Mouse (Mus musculus): ENCODE measurements around the gene Apba3. TPM values are rescaled to one million over a fixed set of nuclear protein-coding genes. Genes with fewer than 3 reads are reported as not detected.

The Apba3 gene
- polyA plus RNA-seq, 1 experiment from 2014 or later: 55.5 TPM

DNA sequence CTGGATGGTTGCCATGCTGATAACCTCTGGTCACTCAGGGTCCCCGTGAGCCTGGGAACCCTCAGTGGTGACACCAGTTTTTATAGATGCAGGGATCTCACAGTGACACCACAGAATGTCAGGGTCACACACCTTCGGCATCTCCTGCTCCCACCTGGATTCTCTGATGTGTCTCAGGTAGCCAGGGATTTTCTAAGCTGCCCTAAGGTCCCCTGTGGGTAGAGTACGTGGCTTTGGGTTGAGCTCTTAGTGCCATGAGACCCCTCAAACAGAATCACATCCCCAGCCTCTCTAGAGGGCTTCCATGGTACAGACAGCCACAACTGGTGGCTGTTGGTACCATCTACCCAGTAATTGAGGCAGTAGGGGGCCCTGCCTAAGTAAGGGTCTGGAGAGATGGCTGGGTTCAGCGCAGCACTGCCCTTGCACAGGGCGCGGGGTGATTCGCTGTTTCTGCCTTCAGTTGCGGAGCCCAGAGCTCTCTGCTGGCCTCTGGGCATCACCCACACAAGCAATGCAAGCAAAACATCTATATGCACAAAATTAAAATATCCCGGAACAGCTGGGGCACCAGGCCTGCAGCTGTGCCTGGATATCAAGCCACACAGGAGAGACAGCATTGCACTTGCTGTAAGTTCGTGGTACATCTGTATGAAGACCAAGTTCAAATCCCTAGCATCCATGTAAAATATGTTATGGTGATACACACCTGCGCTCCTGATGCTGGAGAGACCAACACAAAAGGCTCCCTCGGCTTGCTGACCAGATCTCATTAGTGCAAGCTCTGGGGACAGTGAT is 30.1 kb upstream of the Apba3 start:
- no peak for DNase-seq (ENCODE audit: low spot score)
- peaks cover 65% of the 10 kb centered on the region for H3K27me3 ChIP-seq (ENCODE audit: low read depth, poor library complexity, severe bottlenecking)
- H3K27ac ChIP-seq (replicated peaks): no peak overlapping the region
- H3K36me3 ChIP-seq: no peaks in the 10 kb centered on the region
- H3K9me3 ChIP-seq (replicated peaks): no peaks in the 10 kb centered on the region
- WGBS: 92% methylated on average over 12 of the region's 12 CpGs
- H3K4me1 ChIP-seq: peaks cover 45% of the 10 kb centered on the region
- no peak overlapping the region for H3K4me3 ChIP-seq

DNA sequence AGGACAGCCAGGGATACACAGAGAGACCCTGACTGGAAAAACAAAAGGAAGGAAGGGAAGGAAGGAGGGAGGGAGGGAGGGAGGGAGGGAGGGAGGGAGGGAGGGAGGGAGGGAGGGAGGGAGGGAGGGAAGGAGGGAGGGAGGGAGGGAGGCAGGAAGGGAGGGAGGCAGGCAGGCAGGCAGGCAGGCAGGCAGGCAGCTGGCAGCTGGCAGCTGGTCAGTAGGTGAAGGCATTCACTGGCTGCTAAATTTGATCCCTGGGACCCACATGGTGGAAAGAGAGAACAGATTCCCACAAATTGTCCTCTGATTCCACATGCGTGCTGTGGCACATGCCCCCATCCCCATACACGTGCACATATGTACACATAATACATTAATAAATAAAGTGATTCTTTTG is 28.1 kb upstream of the Apba3 start:
- no peaks in the 10 kb centered on the region for H3K36me3 ChIP-seq
- H3K27me3 ChIP-seq (ENCODE audit: low read depth, poor library complexity, severe bottlenecking): peaks cover 71% of the 10 kb centered on the region
- no peak overlapping the region for H3K4me3 ChIP-seq
- DNase-seq (ENCODE audit: low spot score): no peak
- 78% methylated on average over 2 of the region's 2 CpGs for WGBS
- peaks cover 34% of the 10 kb centered on the region for H3K4me1 ChIP-seq
- H3K9me3 ChIP-seq (replicated peaks): no peaks in the 10 kb centered on the region
- H3K27ac ChIP-seq (replicated peaks): no peak overlapping the region

DNA sequence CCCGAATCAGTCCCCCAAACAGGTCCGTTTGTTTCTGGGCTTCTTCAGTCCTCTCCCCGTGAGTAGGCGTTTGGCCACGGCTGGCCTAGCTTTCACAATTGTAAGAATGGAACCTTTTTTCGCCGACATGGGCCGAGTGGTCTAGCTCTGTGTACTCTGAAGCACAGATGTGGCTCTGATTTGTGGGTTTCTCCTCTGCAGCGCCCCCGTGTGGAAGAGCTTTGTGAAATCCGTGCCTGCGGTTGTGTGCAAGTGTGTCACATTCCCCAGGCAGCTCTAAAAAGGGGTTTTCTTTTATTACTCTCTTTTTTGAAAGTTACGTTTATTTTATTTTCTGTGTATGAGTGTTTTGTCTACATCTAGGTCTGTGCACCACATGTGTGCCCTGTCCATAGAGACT is 25.9 kb upstream of the Apba3 start:
- peak; percentile 72 for DNase-seq (ENCODE audit: low spot score)
- Histone ChIP-seq H3K27me3 (ENCODE audit: low read depth, poor library complexity, severe bottlenecking) (peaks cover 91% of the 10 kb centered on the region), H3K36me3 (no peaks in the 10 kb centered on the region), H3K4me3 (no peak overlapping the region), H3K4me1 (peaks cover 41% of the 10 kb centered on the region), H3K27ac (replicated peaks) (no peak overlapping the region), H3K9me3 (replicated peaks) (no peaks in the 10 kb centered on the region)
- 22% methylated on average over 13 of the region's 13 CpGs for WGBS

DNA sequence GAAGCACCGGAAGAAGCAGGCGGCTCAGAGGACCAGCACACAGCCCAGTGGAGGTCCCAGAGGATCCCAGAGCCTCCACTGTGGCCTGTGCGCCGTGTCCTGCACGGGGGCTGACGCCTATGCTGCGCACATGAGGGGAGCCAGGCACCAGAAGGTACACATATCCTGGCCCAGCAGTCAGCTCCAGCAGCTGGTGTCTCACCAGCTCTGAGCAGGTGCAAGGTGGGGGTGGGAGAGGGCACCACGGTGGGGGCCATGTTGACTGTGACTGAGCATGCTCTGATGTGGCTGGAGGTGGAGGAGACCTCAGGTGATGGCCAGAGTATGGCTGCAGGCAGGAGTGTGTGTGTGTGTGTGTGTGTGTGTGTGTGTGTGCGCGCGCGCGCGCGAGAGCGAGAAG is 24.7 kb upstream of the Apba3 start:
- WGBS: 88% methylated on average over 16 of the region's 16 CpGs
- Histone ChIP-seq H3K27me3 (ENCODE audit: low read depth, poor library complexity, severe bottlenecking) (peaks cover 93% of the 10 kb centered on the region), H3K36me3 (no peaks in the 10 kb centered on the region)

DNA sequence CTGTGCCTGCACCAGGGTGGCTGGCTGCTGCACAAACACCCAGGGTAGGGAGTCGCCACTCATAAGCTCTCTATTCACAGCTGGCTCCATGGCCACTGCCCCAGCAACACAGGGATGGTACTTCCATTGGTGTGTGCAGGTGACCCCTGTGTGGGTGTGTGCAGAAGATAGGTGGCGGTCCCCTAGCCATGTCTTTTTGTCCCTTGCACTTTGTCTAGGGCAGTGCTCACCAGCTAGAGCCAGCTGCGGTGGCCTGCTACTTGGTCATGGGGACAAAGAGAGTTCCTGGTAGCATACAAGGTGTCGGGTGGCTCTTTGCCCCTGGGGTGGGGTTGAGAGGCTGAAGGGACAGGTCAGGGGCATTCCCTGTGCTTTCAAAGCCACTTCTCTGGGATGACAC is 22.6 kb upstream of the Apba3 start:
- Histone ChIP-seq H3K27me3 (ENCODE audit: low read depth, poor library complexity, severe bottlenecking) (peaks cover 93% of the 10 kb centered on the region), H3K4me3 (no peak overlapping the region), H3K9me3 (replicated peaks) (no peaks in the 10 kb centered on the region), H3K36me3 (no peaks in the 10 kb centered on the region), H3K4me1 (peaks cover 32% of the 10 kb centered on the region), H3K27ac (replicated peaks) (no peak overlapping the region)
- 84% methylated on average over 4 of the region's 4 CpGs for WGBS
- DNase-seq (ENCODE audit: low spot score): no peak

More for the DNA sequence above, 24.7 kb upstream of the Apba3 start:
- Histone ChIP-seq H3K27ac (replicated peaks) (no peak overlapping the region), H3K4me3 (no peak overlapping the region), H3K9me3 (replicated peaks) (no peaks in the 10 kb centered on the region), H3K4me1 (peaks cover 45% of the 10 kb centered on the region)
- no peak for DNase-seq (ENCODE audit: low spot score)

DNA sequence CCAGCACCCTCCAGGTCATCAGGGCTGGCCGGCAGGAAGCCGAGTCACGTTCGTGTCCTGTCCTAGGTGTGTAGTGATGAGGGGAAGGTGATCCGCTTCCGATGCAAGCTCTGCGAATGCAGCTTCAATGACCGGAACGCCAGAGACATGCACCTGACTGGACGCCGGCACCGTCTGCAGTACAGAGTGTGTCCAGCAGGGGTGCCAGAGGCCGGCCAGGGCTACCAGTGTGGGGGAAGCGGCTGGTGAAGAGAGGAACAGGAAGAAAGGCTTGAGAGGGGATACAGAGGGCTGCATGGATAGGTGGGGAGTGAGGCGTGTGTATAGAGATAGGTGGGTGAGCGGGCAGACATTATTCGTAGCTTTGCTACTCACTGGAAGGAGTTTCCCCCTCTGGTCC is 22.2 kb upstream of the Apba3 start:
- H3K4me3 ChIP-seq: 0 out of 2 replicates have a peak overlapping the region, but pooled peaks have one; percentile 15
- H3K36me3 ChIP-seq: no peaks in the 10 kb centered on the region
- H3K27ac ChIP-seq (replicated peaks): peak overlapping the region; percentile 39; the same call in 1 of the 2 replicates
- H3K9me3 ChIP-seq (replicated peaks): no peaks in the 10 kb centered on the region
- peak; percentile 84 for DNase-seq (ENCODE audit: low spot score)
- 10% methylated on average over 17 of the region's 17 CpGs for WGBS
- peaks cover 93% of the 10 kb centered on the region for H3K27me3 ChIP-seq (ENCODE audit: low read depth, poor library complexity, severe bottlenecking)
- H3K4me1 ChIP-seq: peaks cover 27% of the 10 kb centered on the region

DNA sequence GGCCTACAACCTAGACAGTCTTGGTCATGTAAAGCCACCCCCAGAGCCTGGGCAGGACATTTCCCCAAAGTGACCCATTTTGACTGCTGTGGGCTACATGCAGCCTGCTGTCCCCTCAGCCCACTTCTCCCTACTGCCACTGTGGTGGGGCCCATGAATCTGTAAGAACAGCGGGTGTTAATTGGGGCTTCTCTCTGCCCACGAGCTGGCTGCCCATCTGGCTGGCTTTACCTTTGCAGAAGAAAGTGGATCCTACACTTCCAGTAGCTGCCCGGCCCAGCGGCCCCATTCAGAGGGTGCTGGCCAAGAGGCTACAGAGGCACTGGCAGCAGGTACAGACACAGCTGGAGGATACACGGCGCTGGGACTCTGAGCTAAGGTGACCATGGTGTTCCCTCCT is 21.6 kb upstream of the Apba3 start:
- DNase-seq (ENCODE audit: low spot score): no peak
- Histone ChIP-seq H3K4me3 (no peak overlapping the region), H3K4me1 (peaks cover 26% of the 10 kb centered on the region), H3K27ac (replicated peaks) (peak overlapping the region; percentile 39; the same call in 1 of the 2 replicates), H3K27me3 (ENCODE audit: low read depth, poor library complexity, severe bottlenecking) (peaks cover 93% of the 10 kb centered on the region), H3K36me3 (no peaks in the 10 kb centered on the region), H3K9me3 (replicated peaks) (no peaks in the 10 kb centered on the region)
- WGBS: 89% methylated on average over 6 of the region's 6 CpGs

DNA sequence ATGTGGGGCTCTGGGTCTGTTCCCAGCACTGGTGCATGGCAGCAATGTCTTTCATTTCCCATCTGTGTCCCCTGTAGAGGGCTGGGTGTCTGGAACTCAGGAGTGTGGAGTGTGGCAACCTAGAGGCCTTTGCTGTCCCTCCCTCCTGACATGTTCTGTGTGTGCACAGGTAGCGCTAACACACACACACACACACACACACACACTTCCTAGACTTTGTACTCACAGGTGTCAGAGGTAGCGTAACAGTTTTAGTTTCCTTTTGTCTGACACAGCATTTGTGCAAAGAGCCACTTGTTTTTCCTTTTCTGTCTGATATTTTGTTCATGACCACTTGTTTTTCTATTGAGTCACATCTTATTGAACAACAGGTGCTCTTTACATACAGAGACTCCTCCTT is 19.0 kb upstream of the Apba3 start:
- H3K27me3 ChIP-seq (ENCODE audit: low read depth, poor library complexity, severe bottlenecking): peaks cover 93% of the 10 kb centered on the region
- H3K27ac ChIP-seq (replicated peaks): no peak overlapping the region
- 98% methylated on average over 2 of the region's 2 CpGs for WGBS
- peaks cover 39% of the 10 kb centered on the region for H3K4me1 ChIP-seq
- no peak overlapping the region for H3K4me3 ChIP-seq
- no peaks in the 10 kb centered on the region for H3K9me3 ChIP-seq (replicated peaks)
- DNase-seq (ENCODE audit: low spot score): no peak
- no peaks in the 10 kb centered on the region; the same call in 1 of the 2 replicates for H3K36me3 ChIP-seq

DNA sequence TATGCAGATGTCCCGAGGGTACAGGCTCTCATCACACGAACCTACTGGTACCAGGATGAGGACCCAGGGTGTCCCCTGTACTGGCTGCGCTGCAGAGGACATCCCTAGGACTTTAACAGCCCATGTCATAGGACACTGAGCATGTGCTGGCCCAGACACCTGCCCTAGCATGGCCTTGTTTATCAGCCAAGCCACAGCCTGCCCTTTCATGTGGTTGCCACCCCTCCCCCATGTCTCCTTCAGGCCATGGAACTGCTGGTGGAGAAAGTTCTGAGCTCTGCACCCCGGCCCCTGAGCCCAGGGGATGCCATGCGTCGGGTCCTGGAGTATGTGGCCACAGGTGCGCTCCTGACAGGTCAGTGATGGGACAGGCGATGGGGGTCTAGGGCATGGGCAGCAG is 17.3 kb upstream of the Apba3 start:
- DNase-seq (ENCODE audit: low spot score): no peak
- Histone ChIP-seq H3K4me3 (no peak overlapping the region), H3K36me3 (no peaks in the 10 kb centered on the region; the same call in 1 of the 2 replicates), H3K27ac (replicated peaks) (no peak overlapping the region), H3K9me3 (replicated peaks) (no peaks in the 10 kb centered on the region), H3K27me3 (ENCODE audit: low read depth, poor library complexity, severe bottlenecking) (peaks cover 96% of the 10 kb centered on the region), H3K4me1 (peaks cover 44% of the 10 kb centered on the region)
- WGBS: 87% methylated on average over 8 of the region's 8 CpGs

DNA sequence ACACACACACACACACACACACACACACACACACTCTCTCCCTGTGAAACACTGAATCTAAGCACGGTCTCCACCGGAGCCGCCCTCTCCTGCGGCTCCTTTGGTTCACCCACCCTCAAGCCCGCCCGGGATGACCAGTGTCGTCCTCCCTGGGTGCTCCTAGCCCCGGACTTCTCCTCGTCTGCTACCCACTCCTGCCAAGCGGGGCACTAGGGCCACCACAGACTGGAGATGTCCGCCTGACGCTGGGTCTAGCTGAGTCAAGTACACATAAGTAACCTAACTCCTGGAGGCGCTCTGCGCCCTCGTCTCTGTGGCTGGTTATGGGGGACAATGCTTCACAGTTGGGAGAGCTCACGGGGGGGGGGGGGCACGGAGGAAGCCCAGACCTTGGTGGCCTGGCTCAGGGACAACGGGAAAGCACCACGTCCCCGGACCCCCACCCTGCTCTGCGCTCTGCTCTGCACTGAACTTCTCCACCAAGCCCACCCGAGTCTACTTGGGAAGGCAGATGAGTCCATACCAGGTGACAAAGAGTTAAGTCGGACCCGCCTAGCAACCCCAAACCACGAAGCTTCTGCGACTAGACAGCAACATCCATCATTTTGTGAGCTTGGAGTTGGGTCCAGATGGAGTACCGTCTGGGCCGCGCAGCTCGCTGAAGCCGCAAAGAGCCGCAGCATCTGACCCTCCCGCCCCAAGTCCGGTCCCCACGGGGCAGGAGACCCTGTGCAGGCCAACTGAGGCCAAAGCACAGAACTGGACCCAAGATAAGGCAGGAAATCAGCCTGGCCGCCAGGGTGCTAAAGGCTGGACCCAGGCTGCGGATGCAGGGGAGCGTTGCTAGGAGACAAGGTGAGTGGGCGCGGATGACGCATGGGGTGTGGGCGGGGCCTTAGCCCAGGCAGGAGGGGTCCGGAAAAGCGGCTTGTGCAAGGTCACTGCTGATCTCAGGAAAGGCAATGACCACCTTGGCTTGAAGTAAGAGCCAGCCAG is 14.0 kb upstream of the Apba3 start, which contains the start of gene Matk:
TSS of gene Matk (plus strand) at position 512 of the 996 bp plus-strand sequence.
- H3K4me3 ChIP-seq: peak within 1 kb of the TSS; percentile 40
- H3K36me3 ChIP-seq: no peaks in the 10 kb centered on the region; the same call in 1 of the 2 replicates
- H3K4me1 ChIP-seq: peaks cover 34% of the 10 kb centered on the region
- H3K27me3 ChIP-seq (ENCODE audit: low read depth, poor library complexity, severe bottlenecking): peaks cover 99% of the 10 kb centered on the region
- peak; percentile 68 for DNase-seq (ENCODE audit: low spot score)
- H3K27ac ChIP-seq (replicated peaks): peak within 1 kb of the TSS; percentile 40; the same call in 1 of the 2 replicates
- no peaks in the 10 kb centered on the region for H3K9me3 ChIP-seq (replicated peaks)
- WGBS: 12% methylated on average over 43 of the region's 44 CpGs

DNA sequence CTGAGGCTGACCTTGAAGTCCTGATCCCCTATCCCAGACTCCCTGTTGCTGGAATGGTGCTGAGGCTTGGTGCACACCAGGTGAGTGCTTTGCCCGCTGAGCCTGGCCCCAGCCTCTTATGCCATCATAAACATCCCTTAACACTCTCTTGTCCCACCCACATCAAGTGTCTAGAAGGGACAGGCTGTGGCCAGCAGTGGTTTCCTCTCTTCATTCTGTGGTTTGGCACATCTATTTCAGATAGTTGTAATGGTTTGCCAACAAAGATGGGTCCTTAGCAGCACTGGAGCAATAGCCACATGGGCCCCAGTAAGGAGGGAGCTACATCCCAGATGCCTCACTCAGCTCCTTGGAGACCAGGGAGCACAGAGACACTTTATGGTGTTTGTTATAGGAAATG is 11.9 kb upstream of the Apba3 start:
- Histone ChIP-seq H3K36me3 (no peaks in the 10 kb centered on the region; the same call in 1 of the 2 replicates), H3K27me3 (ENCODE audit: low read depth, poor library complexity, severe bottlenecking) (peaks cover 99% of the 10 kb centered on the region), H3K4me3 (no peak overlapping the region), H3K4me1 (peaks cover 49% of the 10 kb centered on the region), H3K9me3 (replicated peaks) (no peaks in the 10 kb centered on the region), H3K27ac (replicated peaks) (no peak overlapping the region)
- no peak for DNase-seq (ENCODE audit: low spot score)
- 70% methylated on average over 1 of the region's 1 CpGs for WGBS

DNA sequence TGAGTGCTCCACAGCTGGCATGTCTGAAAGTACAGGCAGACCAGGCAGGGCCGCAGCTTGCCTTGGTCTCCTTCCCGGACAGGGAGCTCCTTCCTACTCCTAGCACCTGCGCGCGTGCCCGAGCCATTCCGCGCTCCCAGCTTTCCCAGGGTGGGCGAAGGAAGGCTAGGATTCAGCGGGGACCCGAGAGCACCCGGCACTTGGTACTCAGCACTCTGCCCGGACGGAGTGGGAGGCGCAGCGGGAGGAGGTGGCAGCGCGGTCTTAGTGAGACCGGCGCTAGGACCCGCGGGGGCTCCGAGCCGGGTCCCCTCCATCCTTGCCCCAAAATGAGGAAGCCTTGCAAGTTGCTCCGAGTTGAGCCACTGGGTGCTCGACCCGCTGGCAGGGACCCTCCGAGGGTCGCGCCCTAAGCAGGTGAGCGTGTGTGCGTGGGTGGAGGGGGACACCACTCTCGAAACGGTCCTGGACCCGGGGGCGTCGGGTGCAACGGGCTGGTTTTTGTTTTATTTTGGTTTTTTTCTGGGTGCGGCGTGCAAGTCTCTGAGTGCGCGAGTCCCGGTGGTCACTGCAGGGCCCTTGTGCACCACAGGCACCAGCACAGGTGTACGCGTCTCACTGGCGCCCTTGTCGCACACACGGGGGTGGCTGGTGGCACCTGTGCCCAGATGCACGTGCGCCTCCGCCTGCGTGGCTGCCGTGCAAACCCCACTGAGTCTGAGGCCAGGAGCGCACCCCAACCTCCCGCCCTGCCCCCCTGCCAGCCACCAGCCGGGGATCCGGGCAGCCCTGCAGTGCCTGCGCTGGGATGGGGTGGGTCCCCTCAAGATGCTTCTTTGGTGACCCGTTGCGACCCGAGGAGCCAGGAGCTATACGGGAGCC is 9.4 kb upstream of the Apba3 start:
- Histone ChIP-seq H3K27ac (replicated peaks) (peak overlapping the region; percentile 61), H3K9me3 (replicated peaks) (peaks cover 7% of the 10 kb centered on the region; the same call in 1 of the 2 replicates), H3K27me3 (ENCODE audit: low read depth, poor library complexity, severe bottlenecking) (peaks cover 88% of the 10 kb centered on the region), H3K4me1 (peaks cover 43% of the 10 kb centered on the region), H3K4me3 (peak overlapping the region; percentile 61), H3K36me3 (peaks cover 21% of the 10 kb centered on the region)
- peak; percentile 55 for DNase-seq (ENCODE audit: low spot score)
- WGBS: 2% methylated on average over 62 of the region's 62 CpGs
